Mouse (Mus musculus) CD4-positive, CD25-positive, alpha-beta regulatory T cell, adult 4 months (primary cell): ENCODE results near the gene Bcl2l12. TPM values are rescaled to one million over a fixed set of nuclear protein-coding genes. Genes with fewer than 3 reads are reported as not detected.
"Not testable (repeated sequence)": the region's sequence is repeated elsewhere in the genome, so short reads cannot be mapped to it uniquely, and the experiment has no call there.

Experiments used
- ATAC-seq: one replicate; pipeline ENCODE4 v1.8.0; 2017
- polyA plus RNA-seq, 2 experiments: library from polyadenylated mRNA; unstranded; fragments of 100-300 nt; shearing (Covaris generic); gene quantifications; one replicate each; pipeline ENCODE4 v1.2.1; 2017

Gene Bcl2l12
- 10 to 100 TPM; 23.6 to 30.1 TPM for polyA plus RNA-seq

- ATAC-seq: no peak
These were observed at the start of gene Bcl2l12 for GRCm38 (mm10) chr7:44998501-44998955. Gene Bcl2l12, minus strand, starts transcription at chr7:44998712.

DNA sequence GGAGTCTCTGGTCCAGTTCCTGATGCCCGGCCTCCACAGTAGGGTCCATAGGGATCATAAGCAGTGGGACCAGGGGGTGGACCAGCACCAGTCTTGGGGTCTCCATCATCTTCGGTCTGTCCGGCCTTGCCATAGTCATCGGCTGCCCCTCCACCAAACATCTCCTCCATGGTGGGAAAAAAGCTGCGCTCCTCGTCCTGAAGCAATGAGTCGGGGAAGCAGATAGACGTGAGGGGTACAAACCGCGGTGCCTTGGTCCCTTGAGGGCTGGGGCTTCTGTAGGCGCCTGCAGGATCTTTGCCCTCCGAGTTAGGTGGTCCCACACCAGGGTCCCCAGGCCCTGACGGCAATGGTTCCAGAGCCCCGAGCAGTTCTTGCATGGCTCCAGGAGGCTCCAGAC lies 49.0 kb upstream of the Bcl2l12 start:
- no peak for ATAC-seq

GRCm38 (mm10) chr7:45046853-45047350 lies 48.4 kb upstream of the Bcl2l12 start:
- no peak for ATAC-seq

GRCm38 (mm10) chr7:45045741-45046140 lies 47.2 kb upstream of the Bcl2l12 start:
- no peak for ATAC-seq

DNA sequence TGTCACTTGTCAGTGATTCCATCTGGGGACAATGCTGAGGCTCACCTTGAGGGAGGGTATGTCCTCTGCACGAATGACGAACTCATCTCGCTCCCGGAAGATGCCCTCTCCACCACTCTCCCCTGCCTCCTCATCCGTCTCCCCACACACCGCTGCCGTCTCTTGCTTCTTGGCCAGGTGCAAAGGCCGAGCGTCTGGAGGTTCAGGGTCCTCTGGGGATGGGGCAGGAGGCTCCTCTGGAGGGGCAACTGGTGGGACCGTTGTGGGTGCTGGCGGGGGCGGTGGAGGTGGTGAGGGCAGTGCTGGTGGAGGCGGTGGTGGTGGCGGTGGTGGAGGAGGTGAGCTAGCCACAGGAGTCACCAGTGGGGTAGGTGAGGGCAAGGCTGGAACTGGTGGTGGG lies 44.8 kb upstream of the Bcl2l12 start:
- no peak for ATAC-seq

DNA sequence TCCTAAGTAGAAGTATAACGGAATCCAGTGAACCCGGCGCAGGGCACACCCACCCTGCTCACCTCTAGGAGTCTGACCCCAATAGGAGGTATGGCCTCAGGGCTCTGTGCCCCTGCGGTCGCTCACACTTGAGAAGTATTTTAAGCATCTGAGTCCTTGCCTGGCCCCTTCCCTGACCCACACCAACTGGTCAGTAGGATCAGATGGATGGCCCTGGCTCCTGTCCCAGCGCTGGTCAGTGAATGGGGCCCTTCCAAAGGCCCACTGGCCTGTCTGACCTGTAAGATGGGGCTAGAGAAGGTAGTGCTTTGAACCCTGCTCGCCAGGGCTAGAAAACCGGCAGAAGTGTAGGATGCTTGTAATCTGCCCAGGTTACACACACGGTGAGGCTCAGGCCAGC lies 42.3 kb upstream of the Bcl2l12 start:
- no peak for ATAC-seq

GRCm38 (mm10) chr7:45038411-45038810 lies 39.9 kb upstream of the Bcl2l12 start:
- ATAC-seq: no peak

DNA sequence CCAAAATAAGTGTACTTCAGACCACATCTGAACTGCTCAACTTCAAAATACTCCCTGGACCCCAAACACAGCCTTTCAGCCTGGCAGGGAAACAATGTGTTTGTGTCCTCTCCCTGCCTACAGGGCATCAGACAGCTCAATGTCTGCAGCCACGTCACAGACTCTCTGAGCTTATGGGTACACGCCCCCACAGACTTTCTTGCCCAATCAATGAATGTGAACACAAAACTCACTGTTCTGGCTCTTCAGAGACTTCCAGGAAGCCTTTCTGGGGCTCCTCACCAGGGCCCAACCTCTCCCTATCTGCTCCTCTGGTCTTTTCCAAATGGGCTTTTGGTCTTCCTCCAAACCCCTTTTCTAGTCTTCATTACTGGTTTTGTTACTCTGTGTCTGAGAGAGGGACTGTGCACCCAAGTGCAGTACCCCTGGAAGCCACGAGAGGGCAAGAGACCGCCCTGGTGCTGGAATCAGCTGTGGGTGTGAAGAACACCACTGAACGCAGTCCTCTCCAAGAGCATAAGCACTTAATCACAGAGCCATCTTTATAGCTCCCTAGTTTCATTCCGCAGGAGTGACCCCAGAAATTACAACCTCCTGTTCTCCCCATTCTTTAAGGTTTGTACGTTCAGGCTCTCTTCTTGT lies 39.3 kb upstream of the Bcl2l12 start:
- ATAC-seq: peak; percentile 77

DNA sequence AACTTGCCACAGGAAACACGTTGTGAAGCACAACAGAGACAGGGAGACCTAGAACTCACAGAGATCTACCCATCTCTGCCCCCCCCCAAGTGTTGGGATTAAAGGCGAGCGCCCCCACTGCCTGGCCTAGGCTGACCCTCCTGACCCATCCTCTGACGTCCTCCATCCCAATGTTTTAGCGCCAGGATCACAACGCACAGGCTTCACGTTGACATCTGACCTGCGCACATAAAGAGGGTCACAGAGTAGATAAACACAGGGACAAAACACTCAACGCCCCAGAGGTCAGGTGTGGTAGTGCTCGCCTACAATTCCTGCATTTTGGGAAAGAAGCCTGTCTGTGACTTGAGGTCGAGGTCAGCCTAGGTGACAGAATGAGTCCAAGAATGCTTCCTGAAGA lies 38.2 kb upstream of the Bcl2l12 start:
- ATAC-seq: no peak

DNA sequence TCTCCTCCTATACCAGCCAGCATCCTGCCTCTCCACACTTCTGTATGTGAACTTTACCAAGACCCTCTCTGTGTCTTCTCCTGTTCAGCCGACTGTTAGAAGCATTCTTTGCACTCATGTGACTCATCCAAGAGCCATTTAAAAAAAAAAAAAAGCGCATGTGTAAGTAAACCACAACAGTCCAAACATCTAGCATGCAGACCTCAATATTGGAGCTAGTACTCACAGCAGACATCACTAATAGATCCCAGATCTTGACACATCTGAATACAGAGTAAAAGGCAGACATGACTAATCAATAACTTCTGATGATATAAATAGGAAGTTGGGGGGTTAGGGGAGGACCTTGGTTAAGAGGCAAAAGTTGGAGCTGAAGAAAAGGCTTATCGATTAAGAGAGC lies 37.1 kb upstream of the Bcl2l12 start:
- ATAC-seq: no peak

- ATAC-seq: no peak
These were observed 35.3 kb upstream of the Bcl2l12 start for GRCm38 (mm10) chr7:45033722-45034359.

DNA sequence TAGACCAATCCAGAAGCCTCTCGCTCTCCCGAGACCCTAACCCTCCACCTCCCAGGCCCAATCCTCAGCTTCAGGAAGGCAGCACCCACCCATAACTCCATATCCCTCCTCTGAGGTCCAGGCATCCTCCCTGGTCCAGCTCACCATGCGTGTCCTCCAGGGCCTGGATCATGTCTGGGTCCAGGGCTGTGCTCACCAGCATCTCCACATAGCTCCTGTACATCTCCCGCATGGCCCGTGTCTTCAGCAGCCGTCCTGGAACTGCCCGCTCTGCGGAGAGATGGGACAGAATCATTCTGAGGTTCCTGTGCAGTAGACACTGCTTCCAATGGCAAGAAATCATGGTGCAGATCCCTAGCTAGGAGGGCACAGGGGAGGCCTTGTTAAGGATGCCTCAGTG lies 32.3 kb upstream of the Bcl2l12 start:
- no peak for ATAC-seq

DNA sequence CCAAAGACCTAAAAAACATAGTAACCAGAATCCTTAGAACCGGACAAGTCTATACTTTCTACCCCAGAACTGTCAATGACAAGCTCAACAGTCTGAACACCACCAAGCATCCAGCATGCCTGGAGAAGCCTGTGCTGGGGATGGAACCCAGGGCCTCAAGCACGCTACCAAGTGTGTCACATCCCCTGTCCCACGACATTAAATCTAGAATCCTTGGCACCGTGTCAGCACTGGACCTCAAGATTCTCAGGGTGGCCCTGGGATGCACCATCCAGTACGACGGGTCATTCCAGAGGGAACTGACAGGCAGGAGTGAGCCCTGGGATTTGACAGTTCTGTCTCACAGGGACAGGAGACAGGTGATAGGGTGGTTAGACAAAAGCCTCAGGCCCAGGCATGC lies 31.5 kb upstream of the Bcl2l12 start:
- no peak for ATAC-seq

- no peak for ATAC-seq
These were observed 29.8 kb upstream of the Bcl2l12 start for GRCm38 (mm10) chr7:45028351-45028750.

DNA sequence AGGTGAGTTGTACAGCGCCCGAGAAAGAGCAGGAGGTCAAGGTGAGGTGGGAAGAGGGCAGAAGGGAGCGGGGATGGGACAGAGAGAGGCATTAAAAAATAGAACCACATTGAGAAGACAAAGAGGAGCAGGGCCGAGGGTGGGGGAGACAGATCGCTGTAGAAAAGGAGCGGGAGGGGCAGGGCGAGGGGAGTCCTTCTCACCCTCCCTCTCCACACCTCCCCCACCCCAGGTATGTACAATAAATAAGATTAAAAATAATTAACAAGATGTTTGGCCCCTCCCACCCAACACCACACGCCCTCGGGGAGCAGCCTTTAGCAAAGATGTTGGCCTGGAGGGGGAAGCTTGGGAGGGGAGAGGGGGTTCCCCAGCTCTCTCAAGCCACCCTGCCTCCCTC lies 29.2 kb upstream of the Bcl2l12 start:
- ATAC-seq: no peak

DNA sequence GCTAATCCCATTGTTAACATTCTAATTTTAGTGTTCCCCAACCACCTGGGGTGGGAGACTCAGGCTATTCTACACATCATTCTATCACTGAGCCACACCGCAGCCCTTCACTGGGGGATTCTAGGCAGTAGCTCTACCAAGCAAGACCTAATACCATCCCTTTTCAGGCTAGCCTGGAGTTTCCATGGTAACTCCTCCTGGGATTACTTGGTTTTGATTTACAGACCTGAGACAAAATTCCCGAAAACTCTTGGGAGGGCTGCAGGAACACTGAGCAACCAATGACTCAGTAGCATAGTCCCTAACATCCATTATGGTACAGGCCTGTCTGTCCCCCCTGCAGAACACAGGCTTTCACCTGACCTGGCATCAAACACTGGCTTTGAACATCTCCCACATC lies 27.7 kb upstream of the Bcl2l12 start:
- no peak for ATAC-seq

GRCm38 (mm10) chr7:45025601-45026220 lies 27.2 kb upstream of the Bcl2l12 start:
- ATAC-seq: no peak

GRCm38 (mm10) chr7:45024281-45025248 lies 26.1 kb upstream of the Bcl2l12 start:
- peak; percentile 28 for ATAC-seq

DNA sequence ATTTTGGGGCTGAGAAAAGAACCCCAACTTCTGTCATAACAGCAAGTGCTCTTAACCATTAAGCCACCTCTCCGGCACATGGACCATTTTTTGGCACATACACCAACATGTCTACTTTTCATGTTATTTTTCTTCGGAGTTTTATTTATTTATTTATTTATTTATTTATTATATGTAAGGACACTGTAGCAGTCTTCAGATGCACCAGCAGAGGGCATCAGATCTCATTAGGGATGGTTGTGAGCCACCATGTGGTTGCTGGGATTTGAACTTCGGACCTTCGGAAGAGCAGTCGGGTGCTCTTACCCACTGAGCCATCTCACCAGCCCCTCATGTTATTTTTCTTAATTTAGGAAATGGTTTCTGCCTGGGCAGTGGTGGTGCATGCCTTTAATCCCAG lies 25.2 kb upstream of the Bcl2l12 start:
- not testable (repeated sequence) for ATAC-seq

- no peak for ATAC-seq
These were observed 21.7 kb upstream of the Bcl2l12 start for GRCm38 (mm10) chr7:45020225-45020624.

DNA sequence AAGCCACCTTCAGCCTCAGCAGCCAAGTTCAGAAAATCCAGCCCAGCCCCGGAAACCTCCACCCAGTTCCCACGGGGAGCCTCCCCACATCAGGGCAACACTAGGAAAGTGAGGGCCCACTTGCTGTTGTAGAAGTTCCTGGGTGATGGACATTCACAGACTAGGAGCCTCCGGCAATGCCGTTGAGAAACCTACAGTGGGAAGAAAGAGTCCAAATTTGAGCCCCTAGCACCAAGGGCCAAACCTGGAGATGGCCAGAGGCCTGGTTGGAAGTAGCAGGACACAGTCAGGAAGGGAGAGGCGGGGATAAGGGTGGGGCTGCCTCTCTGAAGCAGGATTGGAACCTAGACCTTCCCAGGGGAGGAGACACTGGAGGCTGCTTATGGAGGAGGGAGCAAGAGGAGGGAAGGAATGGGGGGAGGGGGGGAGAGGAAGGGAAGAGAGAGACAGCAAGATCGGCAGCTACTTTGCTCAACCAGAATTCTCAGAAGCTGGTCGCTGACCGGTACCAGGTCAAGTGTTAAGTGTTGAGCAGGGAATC lies 20.6 kb upstream of the Bcl2l12 start:
- no peak for ATAC-seq
